Mouse (Mus musculus) brown adipose tissue, adult 24 weeks (tissue): ENCODE measurements around the gene Map3k13. TPM values are rescaled to one million over a fixed set of nuclear protein-coding genes. Genes with fewer than 3 reads are reported as not detected.
"Not testable (repeated sequence)": the region's sequence is repeated elsewhere in the genome, so short reads cannot be mapped to it uniquely, and the experiment has no call there.

Source experiments
- H3K27ac ChIP-seq: fragments of 200-500 bp; replicated peaks from 2 replicates; pipeline ENCODE4 v1.5.1; 2012; ENCODE audit warnings: low read depth, mild to moderate bottlenecking, low read length
- H3K4me1 ChIP-seq: fragments of 200-500 bp; 2 replicates; pipeline ENCODE4 v1.6.1; 2012; ENCODE audit warnings: low read length, mixed read lengths; ENCODE audit not compliant: control insufficient read depth, insufficient read depth, insufficient read length
- H3K4me3 ChIP-seq: fragments of 200-500 bp; 2 replicates; pipeline ENCODE4 v1.5.1; 2012; ENCODE audit warnings: low read depth, mild to moderate bottlenecking, low read length, moderate library complexity; ENCODE audit not compliant: insufficient read depth
- polyA plus RNA-seq: library from polyadenylated mRNA; stranded (reverse); fragments of >200 nt; gene quantifications from 2 replicates; pipeline ENCODE4 v1.2.4, GENCODE M21; 2012; ENCODE audit not compliant: missing spikeins, insufficient read depth, insufficient read length

Gene Map3k13
- polyA plus RNA-seq, 1 experiment: 0.55 TPM

GRCm38 (mm10) chr16:21790469-21790868 lies 3.7 kb upstream of the Map3k13 start:
- Histone ChIP-seq H3K27ac (peak overlapping the region; percentile 46; the same call in 1 of the 2 replicates), H3K4me3 (no peak overlapping the region), H3K4me1 (peaks cover 9% of the 10 kb centered on the region; the same call in 1 of the 2 replicates)

GRCm38 (mm10) chr16:21791779-21792178 lies 2.4 kb upstream of the Map3k13 start:
- Histone ChIP-seq H3K4me3 (no peak overlapping the region), H3K27ac (no peak overlapping the region), H3K4me1 (0 out of 2 replicates have a peak, but pooled peaks cover 4% of the 10 kb centered on the region)

- Histone ChIP-seq H3K4me3 (peak overlapping the region; percentile 78), H3K27ac (peak overlapping the region; percentile 83)
Observed at GRCm38 (mm10) chr16:21793080-21793810, 901 bp upstream of the Map3k13 start.

GRCm38 (mm10) chr16:21794697-21795045 lies 525 bp downstream of the Map3k13 start:
- 0 out of 2 replicates have a peak, but pooled peaks cover 2% of the 10 kb centered on the region for H3K4me1 ChIP-seq
- no peak overlapping the region; the same call in 1 of the 2 replicates for H3K27ac ChIP-seq

More at GRCm38 (mm10) chr16:21793080-21793810, 901 bp upstream of the Map3k13 start:
- not testable (repeated sequence) for H3K4me1 ChIP-seq

GRCm38 (mm10) chr16:21795071-21795470 lies 925 bp downstream of the Map3k13 start:
- peak overlapping the region; percentile 78; the same call in 1 of the 2 replicates for H3K4me3 ChIP-seq
- H3K27ac ChIP-seq: no peak overlapping the region
- 0 out of 2 replicates have a peak, but pooled peaks cover 2% of the 10 kb centered on the region for H3K4me1 ChIP-seq

More at GRCm38 (mm10) chr16:21794697-21795045, 525 bp downstream of the Map3k13 start:
- peak overlapping the region; percentile 78 for H3K4me3 ChIP-seq

GRCm38 (mm10) chr16:21804258-21804657 lies 10.1 kb downstream of the Map3k13 start:
- H3K4me3 ChIP-seq: no peak overlapping the region
- no peak overlapping the region for H3K27ac ChIP-seq
- no peaks in the 10 kb centered on the region for H3K4me1 ChIP-seq

GRCm38 (mm10) chr16:21806892-21807291 lies 12.7 kb downstream of the Map3k13 start:
- Histone ChIP-seq H3K27ac (no peak overlapping the region), H3K4me1 (no peaks in the 10 kb centered on the region), H3K4me3 (no peak overlapping the region)

- H3K4me1 ChIP-seq, H3K27ac ChIP-seq, H3K4me3 ChIP-seq: not testable (repeated sequence)
Observed at GRCm38 (mm10) chr16:21807786-21808185, 13.6 kb downstream of the Map3k13 start.

- H3K27ac ChIP-seq: no peak overlapping the region
- no peak overlapping the region for H3K4me3 ChIP-seq
- H3K4me1 ChIP-seq: no peaks in the 10 kb centered on the region
Observed at GRCm38 (mm10) chr16:21813164-21813834, 19.2 kb downstream of the Map3k13 start.

GRCm38 (mm10) chr16:21814861-21815668 lies 20.9 kb downstream of the Map3k13 start:
- H3K4me1 ChIP-seq: no peaks in the 10 kb centered on the region
- no peak overlapping the region for H3K27ac ChIP-seq
- H3K4me3 ChIP-seq: peak overlapping the region; percentile 52

- no peaks in the 10 kb centered on the region for H3K4me1 ChIP-seq
- no peak overlapping the region for H3K27ac ChIP-seq
- no peak overlapping the region for H3K4me3 ChIP-seq
Observed at GRCm38 (mm10) chr16:21815669-21816010, 21.5 kb downstream of the Map3k13 start.

- Histone ChIP-seq H3K27ac (no peak overlapping the region), H3K4me1 (no peaks in the 10 kb centered on the region)
Observed at GRCm38 (mm10) chr16:21818132-21818531, 24.0 kb downstream of the Map3k13 start.

GRCm38 (mm10) chr16:21818629-21819028 lies 24.5 kb downstream of the Map3k13 start:
- no peaks in the 10 kb centered on the region for H3K4me1 ChIP-seq
- no peak overlapping the region for H3K27ac ChIP-seq
- no peak overlapping the region for H3K4me3 ChIP-seq

More at GRCm38 (mm10) chr16:21818132-21818531, 24.0 kb downstream of the Map3k13 start:
- H3K4me3 ChIP-seq: no peak overlapping the region

GRCm38 (mm10) chr16:21825612-21826031 lies 31.5 kb downstream of the Map3k13 start:
- peaks cover 4% of the 10 kb centered on the region; the same call in 1 of the 2 replicates for H3K4me1 ChIP-seq
- H3K27ac ChIP-seq: no peak overlapping the region
- H3K4me3 ChIP-seq: no peak overlapping the region

GRCm38 (mm10) chr16:21827153-21827552 lies 33.0 kb downstream of the Map3k13 start:
- Histone ChIP-seq H3K27ac (no peak overlapping the region), H3K4me3 (no peak overlapping the region), H3K4me1 (peaks cover 4% of the 10 kb centered on the region; the same call in 1 of the 2 replicates)
